Mouse (Mus musculus) layer of hippocampus, adult 11-12 months (tissue): ENCODE measurements around the gene Ccdc114.
A peak's percentile ranks its signal among the peaks of the same experiment; 100 is the strongest.
"Not testable (repeated sequence)": the region's sequence is repeated elsewhere in the genome, so short reads cannot be mapped to it uniquely, and the experiment has no call there.

ENCODE experiments used
- DNase-seq: peaks from one replicate; pipeline ENCODE4 v3.0.0; 2022; ENCODE audit warnings: low spot score

Ccdc114 gene

DNA sequence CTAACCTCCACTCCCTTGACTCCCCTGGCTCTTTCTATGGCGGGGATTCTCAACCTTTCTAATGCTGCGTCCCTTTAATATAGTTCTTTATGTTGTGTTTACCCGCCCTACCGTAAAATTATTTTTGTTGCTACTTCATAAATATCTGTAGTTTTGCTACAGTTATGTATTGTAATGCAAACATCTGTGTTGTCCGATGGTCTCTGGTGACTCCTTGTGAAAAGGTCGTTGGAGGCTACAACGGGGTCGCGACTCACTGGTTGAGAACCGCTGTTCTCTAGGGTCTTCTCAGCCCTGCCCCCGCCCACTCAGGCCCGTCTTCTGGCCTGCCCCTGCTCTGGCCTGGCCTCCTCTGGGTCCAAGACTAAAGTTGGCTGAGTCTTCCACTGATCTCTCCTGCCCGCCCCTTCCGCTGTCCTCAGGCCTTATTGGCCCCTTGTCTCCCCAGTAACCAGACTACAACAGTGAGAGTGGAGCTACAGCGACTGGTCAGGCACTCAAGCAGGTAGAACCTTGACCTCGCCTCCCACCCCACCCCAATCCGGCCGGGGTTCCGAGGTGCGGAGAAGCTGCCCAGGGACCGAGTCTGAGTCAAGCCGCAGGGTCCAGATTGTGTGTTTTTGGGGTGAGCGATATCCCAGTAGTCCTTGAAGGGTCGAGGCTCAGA lies at the start of gene Ccdc114:
Gene Ccdc114 (plus strand): TSS at position 311 of the 667 bp plus-strand sequence.
- peak; percentile 56 for DNase-seq

GRCm38 (mm10) chr7:45876895-45877294 lies 47.0 kb upstream of the Ccdc114 start:
- no peak for DNase-seq

GRCm38 (mm10) chr7:45878278-45878677 lies 45.6 kb upstream of the Ccdc114 start, which contains the start of gene Grin2d:
Gene Grin2d (minus strand): TSS chr7:45878378.
- not testable (repeated sequence) for DNase-seq

DNA sequence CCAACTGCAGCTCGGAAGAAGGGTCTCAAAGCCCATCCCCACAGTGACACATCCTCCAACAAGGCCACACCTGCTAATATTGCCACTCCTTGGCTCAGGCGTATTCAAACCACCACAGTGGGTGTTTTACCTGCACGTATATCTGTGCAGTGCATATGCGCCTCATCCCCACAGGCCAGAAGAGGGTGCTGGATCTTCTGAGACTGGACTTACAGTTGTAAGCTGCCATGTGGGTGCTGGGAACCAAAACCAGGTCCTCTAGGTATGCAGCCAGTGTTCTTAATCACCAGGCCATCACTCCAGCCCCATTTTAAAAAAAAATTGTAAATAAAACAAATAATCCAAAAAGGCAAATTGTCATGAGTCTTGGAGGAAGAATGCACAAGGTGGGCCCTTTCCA lies 43.3 kb upstream of the Ccdc114 start:
- no peak for DNase-seq

GRCm38 (mm10) chr7:45881011-45881410 lies 42.9 kb upstream of the Ccdc114 start:
- no peak for DNase-seq

DNA sequence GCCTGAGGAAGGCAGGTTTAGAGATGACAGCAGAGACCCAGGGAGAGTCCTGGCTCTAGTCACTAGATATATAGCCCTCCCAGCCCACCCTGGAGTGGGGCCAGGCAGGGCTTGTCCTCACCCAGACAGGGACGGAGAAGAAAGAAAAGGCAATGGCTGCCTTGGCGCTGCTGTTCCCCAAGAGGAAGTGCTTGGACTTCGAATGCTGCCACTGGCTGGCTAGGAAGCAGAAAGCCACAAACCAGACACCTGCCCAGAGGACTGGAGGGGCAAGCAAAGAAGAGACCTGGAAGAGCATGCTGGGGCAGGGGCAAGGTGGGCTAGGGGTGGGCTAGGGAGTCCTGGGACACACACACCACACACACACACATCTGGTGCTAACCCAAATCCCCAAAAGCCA lies 36.6 kb upstream of the Ccdc114 start:
- DNase-seq: no peak

DNA sequence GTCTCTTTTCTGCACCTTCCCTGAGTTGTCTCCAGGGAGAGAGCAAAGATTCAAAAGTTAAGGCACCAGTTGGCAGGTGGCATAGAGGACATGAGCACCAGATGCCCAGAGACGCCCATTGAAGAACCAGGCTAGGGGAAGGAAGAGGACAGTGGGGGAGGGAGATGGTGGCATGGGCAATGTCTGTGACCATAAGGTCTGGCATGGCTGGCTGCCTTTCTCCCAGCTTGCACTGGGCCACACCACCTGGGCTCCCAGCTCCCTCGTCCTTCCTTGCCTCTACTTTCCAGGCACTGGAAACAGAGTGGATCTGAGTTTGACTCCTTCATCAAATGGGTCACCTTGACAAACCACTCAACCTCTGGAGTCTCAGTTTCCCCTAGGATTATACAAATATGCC lies 31.2 kb upstream of the Ccdc114 start:
- no peak for DNase-seq

DNA sequence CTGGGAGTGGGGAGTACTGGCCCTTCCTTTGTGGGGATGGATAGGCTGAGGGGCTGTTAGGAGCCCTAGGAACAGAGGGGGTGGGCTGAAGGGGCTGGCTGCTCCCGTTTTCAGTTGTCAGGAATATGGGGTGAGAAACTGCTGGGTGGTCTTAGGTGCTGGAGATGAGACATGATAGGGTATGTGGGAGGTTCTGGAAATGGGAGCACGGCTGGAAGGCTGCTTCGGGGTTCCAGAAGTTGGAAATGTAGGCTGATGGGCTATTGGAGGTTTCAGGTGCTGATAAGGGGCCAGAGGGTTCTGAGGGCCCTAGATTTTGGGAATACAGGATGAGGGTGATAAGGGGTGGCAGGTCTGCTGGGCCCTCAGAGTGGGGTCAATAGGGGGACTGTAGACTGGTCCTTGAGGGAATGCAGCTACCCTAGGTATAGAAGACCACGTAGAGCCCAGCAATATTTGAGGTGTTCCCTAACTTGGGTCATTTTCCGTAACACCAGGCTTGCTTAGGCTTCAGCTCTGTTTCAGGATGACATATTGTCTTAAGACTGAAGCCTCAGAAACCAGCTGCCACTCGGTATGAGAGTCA lies 27.8 kb upstream of the Ccdc114 start:
- no peak for DNase-seq

DNA sequence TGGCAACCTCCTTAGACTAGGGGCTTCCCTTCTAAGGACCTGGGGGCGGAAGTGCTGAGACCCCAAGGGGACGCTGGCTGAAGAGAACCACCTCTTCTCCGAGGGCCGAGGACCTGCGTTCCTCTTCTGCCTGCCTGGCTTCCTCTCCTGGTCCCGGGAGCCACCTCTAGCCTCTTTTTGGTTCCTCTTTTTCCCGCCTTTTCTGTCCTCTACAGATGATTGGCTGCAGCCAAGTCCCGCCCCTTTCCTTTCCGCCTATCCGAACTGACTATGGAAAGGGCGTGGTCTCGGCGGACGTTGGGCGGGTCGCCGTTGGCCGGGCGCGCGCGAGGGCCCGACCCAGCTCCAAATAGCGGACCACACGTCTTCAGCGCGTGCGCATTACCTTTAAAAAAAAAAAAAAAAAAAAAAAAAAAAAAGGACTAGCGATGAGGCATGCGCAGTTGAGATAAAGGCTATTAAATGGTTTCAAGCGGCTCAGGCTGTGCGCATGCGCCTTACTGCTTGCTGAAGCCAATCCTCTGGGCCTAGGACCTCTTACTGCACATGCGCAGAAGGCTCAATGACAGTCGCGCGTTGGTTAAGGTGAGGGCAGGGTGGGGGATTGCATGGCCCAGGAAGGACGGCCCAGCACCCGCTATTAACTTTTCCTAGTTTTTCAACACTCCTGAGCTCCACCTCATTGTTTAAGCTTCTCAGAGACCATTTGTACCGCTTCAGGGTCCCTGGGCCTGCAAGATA lies 27.2 kb upstream of the Ccdc114 start, which contains the start of the genes Syngr4 and Tmem143:
Gene Syngr4 (minus strand): TSS at position 198 of the 741 bp plus-strand sequence.
Gene Tmem143 (plus strand): TSS at position 425 of the 741 bp plus-strand sequence.
- peak; percentile 97 for DNase-seq

DNA sequence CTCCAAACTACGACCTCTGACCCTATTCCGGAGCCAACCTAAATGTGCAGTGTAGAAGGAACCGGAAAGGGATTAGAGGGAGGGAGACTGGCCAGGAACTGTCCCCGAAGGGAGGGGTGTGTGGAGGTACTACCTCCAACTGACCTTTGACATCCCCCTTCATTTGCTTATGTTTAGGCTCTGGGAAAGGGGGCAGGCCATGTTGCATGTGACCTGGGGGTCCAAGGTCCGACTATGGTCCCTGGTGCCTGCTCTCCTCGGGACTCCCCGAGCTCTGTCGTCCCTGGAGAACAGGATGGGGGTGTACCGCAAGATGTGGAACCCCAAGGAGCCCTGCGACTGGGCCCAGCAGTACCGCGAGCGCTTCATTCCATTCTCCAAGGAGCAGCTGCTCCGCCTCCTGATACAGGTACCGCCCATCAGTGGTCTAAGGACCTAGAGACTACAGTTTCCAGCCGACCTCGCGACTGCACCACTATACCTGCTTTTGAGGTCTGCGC lies 26.6 kb upstream of the Ccdc114 start:
- peak; percentile 58 for DNase-seq

- DNase-seq: not testable (repeated sequence)
These were observed 25.7 kb upstream of the Ccdc114 start for GRCm38 (mm10) chr7:45898125-45898524.

DNA sequence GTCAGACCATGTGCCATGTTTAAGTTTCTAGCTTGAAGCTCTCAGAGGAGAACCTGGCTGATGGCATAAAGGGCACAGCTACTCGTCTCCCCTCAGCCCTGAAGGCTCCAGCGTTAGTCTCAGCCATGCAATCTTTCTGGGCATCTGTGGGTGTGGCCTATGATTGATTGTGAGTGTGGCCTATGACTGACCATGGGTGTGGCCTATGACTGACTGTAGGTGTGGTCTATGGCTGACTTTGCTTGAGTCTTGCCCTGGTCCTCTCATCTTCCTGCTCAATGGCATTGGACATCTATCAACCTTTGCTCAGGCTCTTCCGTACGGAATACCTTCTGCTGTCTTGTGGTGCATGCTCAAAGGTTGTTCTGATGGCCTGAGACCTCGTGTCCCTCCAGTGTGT lies 22.3 kb upstream of the Ccdc114 start:
- DNase-seq: no peak

- no peak for DNase-seq
These were observed 21.3 kb upstream of the Ccdc114 start for GRCm38 (mm10) chr7:45902481-45903002.

GRCm38 (mm10) chr7:45906622-45907021 lies 17.2 kb upstream of the Ccdc114 start:
- DNase-seq: no peak

- DNase-seq: no peak
These were observed 15.5 kb upstream of the Ccdc114 start for GRCm38 (mm10) chr7:45908384-45908783.

- no peak for DNase-seq
These were observed 14.7 kb upstream of the Ccdc114 start for GRCm38 (mm10) chr7:45909145-45909544.

DNA sequence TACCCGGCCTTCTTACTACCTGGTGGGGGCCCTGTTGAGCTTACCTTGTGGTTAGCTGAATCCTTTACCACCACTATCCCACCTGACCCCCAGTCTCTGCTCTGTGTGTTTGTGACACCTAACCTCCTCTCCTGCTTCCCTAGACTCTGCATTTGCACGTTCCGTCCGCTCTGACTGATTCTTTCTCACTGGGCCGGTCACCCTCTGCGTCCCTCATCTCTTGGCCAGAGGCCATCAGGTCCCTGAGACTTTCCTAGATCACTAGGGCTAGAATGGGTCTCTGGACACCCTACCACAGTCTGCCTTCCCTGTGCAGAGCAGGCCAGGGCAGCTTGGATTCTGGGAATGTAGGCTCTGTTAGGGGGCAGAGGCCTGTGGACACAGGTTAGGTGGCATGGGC lies 9.8 kb upstream of the Ccdc114 start:
- no peak for DNase-seq

DNA sequence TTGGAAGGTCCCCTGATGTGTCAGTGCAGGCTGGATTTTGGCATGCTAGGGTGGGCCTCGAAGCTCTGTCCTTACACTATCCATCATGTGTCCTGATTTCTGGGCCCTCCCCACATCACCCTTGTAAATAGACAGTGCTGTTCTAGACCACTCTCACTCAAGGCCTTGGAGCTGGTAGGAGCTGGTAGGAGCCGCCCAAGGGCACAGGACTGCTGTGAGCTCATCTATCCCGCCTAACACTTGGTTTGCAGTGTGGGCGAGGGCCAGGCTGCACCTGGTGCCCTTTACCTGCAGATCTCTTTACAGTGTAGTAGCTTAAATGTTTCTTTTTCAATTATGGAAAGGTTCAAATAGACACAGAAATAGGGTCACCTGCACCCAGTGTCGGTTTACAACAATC lies 8.9 kb upstream of the Ccdc114 start:
- DNase-seq: no peak

- DNase-seq: peak; percentile 82
These were observed 7.5 kb upstream of the Ccdc114 start for GRCm38 (mm10) chr7:45916056-45917003.

DNA sequence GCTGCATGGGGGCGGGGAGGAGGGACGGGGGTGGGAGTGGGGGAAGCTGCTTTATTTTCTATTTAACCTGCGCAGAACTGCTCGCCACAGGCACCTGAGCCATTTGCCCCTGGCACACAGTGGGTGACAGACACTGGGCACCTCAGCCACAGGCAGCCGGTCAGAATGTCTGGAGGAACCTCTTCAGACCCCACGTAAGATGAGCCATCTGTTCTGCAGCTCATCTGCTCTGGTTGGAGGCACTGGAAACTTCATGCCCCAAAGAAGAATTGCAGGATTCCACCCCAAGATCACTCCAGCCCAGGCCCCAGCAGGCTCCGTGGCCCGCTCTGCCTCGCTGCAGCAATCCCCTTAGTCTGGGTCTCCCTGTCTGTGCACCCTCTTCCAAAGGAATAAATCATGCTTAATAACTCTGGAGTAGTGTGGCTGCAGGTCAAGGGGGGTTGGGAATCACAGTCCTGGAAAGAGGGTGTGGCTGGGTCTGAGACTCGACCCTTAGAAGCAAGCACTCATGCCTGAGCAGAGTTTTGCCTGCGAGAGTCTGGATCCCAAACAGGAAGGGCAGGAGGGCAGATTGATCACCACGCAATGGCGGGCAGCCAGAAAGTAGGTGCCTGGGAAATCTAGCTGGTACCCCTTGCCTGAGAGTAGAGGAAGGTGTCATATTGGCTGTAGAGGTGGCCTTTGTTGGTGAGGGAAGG lies 6.7 kb upstream of the Ccdc114 start:
- DNase-seq: no peak

DNA sequence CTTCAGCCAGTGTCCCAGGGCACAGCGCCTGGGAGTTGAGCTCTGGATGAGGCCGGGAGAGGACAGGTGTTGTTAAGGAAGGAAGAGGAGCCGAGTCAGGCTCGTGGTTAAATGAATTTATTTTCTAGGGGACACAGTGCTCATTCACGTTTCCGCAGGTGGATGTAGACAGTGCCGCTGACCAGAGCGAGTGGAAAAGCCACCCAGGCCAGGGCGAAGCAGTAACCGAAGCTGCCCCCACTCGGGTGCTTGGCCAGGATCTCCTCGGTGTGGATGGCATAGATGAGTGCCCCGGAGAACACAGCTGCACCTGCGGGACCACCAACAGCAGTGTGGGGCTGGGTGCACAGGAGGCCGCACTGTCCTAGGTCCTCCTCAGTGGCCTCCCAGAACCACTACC lies 5.9 kb upstream of the Ccdc114 start:
- DNase-seq: no peak
